Mouse (Mus musculus) v-Abl transformed pro-B cells (cell line): Measurements from ENCODE around the gene Rhox4a.
"Not testable (repeated sequence)": the region's sequence is repeated elsewhere in the genome, so short reads cannot be mapped to it uniquely, and the experiment has no call there.

Experiments used
- in situ Hi-C, 2 experiments: fragments of 400-800 bp; cut with MboI; formaldehyde crosslinking; loops; one replicate each; pipeline ENCODE4 v1.15.1; 2025; ENCODE audit not compliant: unreplicated experiment in 2 of 2

The Rhox4a gene

DNA sequence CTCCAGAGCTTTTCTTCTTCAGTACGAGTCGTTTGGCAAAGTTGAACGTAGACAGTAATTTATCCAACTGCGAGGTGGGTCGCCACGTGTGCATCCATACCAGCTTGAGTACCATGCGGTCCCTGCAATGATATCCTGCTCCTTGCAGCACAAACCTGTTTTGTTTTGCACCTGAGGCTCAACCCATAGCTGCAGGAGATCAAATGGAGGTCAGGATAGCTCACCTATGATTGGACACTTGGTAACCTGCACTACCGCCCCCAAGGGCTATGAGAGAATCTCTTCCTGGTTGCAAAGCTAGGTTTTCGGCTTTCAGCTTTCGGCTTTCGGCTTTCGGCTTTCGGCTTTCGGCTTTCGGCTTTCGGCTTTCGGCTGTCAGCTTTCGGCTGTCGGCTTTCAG, at the start of gene Rhox4a:
Gene Rhox4a (plus strand): TSS at position 301 of the 400 bp plus-strand sequence.
- in situ Hi-C loops, result not testable (repeated sequence)

DNA sequence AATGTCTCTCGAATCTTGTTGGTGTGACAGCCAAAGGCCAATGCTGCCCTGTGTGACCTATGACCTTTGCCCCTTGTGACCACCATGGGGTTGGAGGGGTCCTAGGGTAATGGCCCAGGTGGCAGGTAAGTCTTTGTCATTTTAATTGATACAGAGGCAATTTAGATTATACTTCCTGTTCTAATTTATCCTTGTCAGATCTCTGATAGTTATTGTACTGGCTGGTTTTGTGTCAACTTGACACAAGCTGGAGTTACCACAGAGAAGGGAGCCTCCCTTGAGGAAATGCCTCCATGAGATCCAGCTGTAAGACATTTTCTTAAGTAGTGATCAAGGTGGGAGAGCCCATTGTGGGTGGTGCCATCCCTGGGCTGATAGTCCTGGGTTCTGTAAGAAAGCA, 43.0 kb upstream of the Rhox4a start, which contains the start of gene Rhox1:
Gene Rhox1 (minus strand): TSS at position 101 of the 400 bp plus-strand sequence.
- in situ Hi-C loops, result not testable (repeated sequence)

DNA sequence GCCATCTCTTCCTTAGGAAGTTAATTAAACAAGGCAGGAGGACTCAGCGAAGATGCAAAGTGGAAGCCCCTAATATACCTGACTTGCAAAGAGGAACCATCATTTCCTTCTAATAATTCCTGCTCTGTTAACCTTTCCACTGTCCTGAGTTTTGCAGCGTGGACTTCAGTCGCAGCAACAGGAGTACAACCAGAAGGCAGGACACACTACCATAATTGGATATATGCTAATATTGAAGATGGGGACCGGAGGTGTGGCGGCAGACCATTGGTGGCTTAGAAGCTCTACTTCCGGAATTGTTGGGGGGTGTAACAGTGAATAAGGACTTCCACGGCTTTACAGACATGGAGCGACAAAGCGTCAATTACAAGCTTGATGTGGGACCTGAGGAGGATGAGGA, 20.5 kb upstream of the Rhox4a start, which contains the start of gene Rhox2a:
Gene Rhox2a (plus strand): TSS at position 301 of the 400 bp plus-strand sequence.
- in situ Hi-C loops, result not testable (repeated sequence)

DNA sequence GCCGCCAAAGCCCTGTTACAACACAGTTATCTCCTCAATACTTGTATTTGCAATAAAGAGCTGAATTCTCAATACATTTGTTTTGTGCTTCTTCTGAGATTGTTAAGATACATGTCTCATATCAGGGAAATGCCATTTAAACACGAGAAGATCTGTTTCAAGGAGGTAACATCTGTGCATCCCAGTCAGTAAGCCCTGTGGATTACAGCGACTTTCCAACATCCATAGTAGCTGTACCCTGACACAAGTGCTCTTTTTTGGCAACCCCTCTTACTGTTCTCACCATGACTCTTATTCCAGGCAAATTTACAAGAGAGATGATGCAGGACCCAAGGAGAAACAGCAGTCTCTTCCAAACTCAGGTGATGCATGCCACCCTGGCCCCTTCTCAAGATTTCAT, 15.5 kb upstream of the Rhox4a start, which contains the start of gene Rhox3a:
Gene Rhox3a (plus strand): TSS at position 301 of the 400 bp plus-strand sequence.
- in situ Hi-C loops, result not testable (repeated sequence)
